Mouse (Mus musculus): ENCODE data around the gene Clba1. TPM values are rescaled to one million over a fixed set of nuclear protein-coding genes. Genes with fewer than 3 reads are reported as not detected.
"Not testable (repeated sequence)": the region's sequence is repeated elsewhere in the genome, so short reads cannot be mapped to it uniquely, and the experiment has no call there.

Clba1 gene
- polyA plus RNA-seq, 1 experiment: 9.4 TPM

DNA sequence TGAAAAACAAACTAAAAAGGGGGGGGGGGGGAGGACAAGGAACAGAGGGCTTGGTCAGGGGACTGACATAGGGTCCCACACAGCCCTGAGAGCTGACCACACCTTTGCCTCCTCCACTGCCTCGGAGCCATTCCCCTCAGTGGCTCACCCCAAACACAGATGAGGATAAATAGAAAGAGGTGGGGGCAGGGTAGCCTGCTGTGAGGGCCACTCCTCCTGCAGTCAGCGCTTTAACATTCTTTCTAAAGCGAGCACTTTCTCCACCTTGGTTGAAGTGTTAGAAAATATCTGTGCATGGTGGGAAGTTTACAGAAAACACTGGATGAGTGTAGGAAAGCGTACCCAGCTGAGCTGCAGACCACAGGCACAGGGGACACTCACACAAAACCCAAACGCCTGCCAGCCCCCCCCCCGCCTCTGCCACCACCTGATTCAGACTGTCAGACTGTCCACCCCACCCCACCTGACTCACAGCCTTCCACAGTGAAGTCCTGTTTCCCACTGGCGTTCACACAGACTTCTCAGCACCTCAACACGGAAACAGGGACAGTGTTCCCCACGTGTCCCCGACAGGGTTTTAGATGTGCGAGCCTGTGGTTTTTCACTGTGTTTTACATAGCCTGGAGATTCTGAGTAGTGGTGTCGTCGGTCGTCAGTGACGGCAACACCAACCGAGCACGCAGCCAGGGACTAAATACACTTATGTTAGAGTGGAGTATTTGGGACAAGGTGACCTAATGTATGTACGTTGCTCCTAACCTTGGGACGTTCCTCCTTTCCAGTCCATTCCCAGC, 1.6 kb downstream of the Clba1 start:
- DNase-seq: no peak
- Histone ChIP-seq H3K4me3 (replicated peaks; ENCODE audit: extremely low read depth, low read depth, low read length) (no peak overlapping the region), H3K4me1 (ENCODE audit: control insufficient read depth, insufficient read depth, low read length) (peaks cover 3% of the 10 kb centered on the region; the same call in 1 of the 2 replicates)
- 59% methylated on average over 19 of the region's 19 CpGs for WGBS
- no peak for TF ChIP-seq CTCF (IDR thresholded peaks at IDR 0.05; ENCODE audit: insufficient read depth, low read length)
- no peak for TF ChIP-seq POLR2A (IDR thresholded peaks at IDR 0.05; ENCODE audit: borderline replicate concordance, extremely low read depth, low read depth, low read length)

- WGBS: 96% methylated on average over 7 of the region's 7 CpGs
- TF ChIP-seq POLR2A (IDR thresholded peaks at IDR 0.05; ENCODE audit: borderline replicate concordance, extremely low read depth, low read depth, low read length) (no peak), CTCF (IDR thresholded peaks at IDR 0.05; ENCODE audit: insufficient read depth, low read length) (no peak)
- no peak for DNase-seq
- H3K4me1 ChIP-seq (ENCODE audit: control insufficient read depth, insufficient read depth, low read length): peaks cover 2% of the 10 kb centered on the region; the same call in 1 of the 2 replicates
- H3K4me3 ChIP-seq (replicated peaks; ENCODE audit: extremely low read depth, low read depth, low read length): no peak overlapping the region
These were observed 4.6 kb downstream of the Clba1 start for GRCm38 (mm10) chr12:112813370-112813769.

GRCm38 (mm10) chr12:112814682-112815470, 6.1 kb downstream of the Clba1 start:
- Histone ChIP-seq H3K4me3 (replicated peaks; ENCODE audit: extremely low read depth, low read depth, low read length) (no peak overlapping the region), H3K4me1 (ENCODE audit: control insufficient read depth, insufficient read depth, low read length) (peaks cover 3% of the 10 kb centered on the region)
- no peak for DNase-seq
- TF ChIP-seq CTCF (IDR thresholded peaks at IDR 0.05; ENCODE audit: insufficient read depth, low read length) (no peak), POLR2A (IDR thresholded peaks at IDR 0.05; ENCODE audit: borderline replicate concordance, extremely low read depth, low read depth, low read length) (no peak)
- 88% methylated on average over 14 of the region's 14 CpGs for WGBS

DNA sequence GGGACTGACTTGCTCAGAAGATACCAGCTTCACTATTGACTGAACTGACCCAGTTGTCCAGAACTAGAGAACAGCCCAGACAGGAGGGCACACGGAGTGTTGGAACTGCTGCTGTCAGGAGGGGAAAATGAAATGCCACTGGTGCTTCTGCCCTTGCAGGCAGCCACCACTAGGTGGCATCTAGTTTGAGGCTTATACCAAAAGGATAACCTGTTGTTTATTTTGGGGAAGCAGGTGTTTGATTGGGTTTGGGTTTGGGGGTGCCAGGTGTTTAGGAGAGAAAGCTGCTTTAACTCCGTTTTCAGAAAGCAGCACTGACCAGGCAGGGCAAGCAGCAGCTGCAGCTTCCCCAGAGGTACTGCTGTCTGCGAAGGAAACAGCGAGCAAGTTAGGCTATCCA, 7.6 kb downstream of the Clba1 start:
- DNase-seq: peak; percentile 53
- WGBS: 50% methylated on average over 4 of the region's 4 CpGs
- TF ChIP-seq POLR2A (IDR thresholded peaks at IDR 0.05; ENCODE audit: borderline replicate concordance, extremely low read depth, low read depth, low read length) (no peak), CTCF (IDR thresholded peaks at IDR 0.05; ENCODE audit: insufficient read depth, low read length) (peak; percentile 85)

DNA sequence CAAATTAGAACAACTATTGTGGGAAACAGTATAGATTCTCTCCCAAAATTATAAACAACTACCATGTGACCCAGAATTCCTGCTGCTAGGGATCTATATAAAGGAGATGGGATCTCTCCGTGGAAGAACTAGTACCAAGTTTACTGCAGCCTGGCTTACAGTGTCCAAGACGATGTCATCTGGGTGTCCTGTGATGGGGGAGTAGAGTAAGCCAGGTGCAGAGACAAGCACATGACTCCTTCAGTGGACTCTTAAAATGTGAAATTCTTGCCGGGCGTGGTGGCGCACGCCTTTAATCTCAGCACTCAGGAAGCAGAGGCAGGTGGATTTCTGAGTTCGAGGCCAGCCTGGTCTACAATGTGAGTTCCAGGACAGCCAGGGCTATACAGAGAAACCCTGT, 8.1 kb downstream of the Clba1 start:
- 75% methylated on average over 7 of the region's 7 CpGs for WGBS

More for the DNA sequence above, 7.6 kb downstream of the Clba1 start:
- peaks cover 3% of the 10 kb centered on the region for H3K4me1 ChIP-seq (ENCODE audit: control insufficient read depth, insufficient read depth, low read length)
- H3K4me3 ChIP-seq (replicated peaks; ENCODE audit: extremely low read depth, low read depth, low read length): no peak overlapping the region

DNA sequence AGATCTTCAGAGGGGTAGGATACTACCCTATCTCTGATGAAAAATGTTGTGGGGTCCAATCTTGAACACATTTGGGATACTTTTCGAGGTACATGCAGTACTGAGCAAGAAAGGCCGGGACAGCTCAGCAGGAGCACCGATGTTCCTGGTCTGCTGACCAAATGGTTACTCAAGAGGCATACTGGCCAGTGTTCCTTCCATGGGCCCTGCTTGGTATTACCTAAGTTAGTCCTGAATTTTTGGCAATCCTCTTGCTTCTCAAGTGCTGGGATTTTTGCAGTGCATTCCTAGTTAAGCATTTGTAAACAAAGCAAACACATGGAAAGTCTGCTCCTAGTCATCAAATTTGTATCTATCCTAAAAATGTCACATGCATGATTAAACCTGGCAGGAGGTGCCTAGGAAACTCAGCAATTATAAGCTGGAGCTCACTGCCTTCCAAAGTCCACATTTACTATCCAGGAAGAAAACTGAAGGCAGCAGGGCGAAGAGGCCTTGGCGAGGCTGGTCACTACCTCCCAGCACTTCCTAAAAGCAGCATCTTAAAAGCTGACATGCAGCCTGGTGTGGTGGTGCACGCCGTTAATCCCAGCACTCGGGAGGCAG, 10.4 kb downstream of the Clba1 start:
- 73% methylated on average over 8 of the region's 8 CpGs for WGBS
- no peak for DNase-seq
- H3K4me3 ChIP-seq (replicated peaks; ENCODE audit: extremely low read depth, low read depth, low read length): no peak overlapping the region
- TF ChIP-seq CTCF (IDR thresholded peaks at IDR 0.05; ENCODE audit: insufficient read depth, low read length) (no peak), POLR2A (IDR thresholded peaks at IDR 0.05; ENCODE audit: borderline replicate concordance, extremely low read depth, low read depth, low read length) (no peak)
- peaks cover 20% of the 10 kb centered on the region for H3K4me1 ChIP-seq (ENCODE audit: control insufficient read depth, insufficient read depth, low read length)

More for the DNA sequence above, 8.1 kb downstream of the Clba1 start:
- not testable (repeated sequence) for DNase-seq; H3K4me1 ChIP-seq (ENCODE audit: control insufficient read depth, insufficient read depth, low read length); H3K4me3 ChIP-seq (replicated peaks; ENCODE audit: extremely low read depth, low read depth, low read length)

DNA sequence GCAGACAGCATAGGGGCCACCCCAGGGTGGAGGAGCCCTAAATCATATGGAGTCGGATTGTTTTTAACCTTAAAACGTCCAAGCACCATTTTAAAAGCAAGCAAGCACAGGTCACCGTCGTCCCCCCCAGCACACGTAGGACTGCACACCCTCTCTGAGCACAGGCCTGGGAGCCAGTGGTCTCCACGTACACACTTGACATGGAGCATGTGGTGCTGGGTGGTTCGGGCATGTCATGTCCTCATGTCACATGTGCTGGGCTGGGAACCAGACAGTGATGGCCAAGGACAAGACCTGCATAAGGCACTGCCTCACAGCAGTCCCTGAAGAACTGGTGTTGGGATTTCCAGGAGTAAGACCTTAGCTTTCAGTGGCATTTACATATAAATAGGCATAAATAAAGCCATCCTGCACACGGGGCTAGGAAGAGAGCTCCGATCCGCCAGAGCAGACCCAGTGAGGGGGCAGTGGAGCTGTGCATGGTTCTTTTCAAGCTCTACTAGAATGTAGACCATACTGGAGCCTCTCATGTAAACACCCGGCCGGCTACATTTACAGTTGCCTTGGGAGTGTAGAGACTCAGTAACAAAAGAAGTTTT, 11.8 kb downstream of the Clba1 start:
- DNase-seq: no peak
- TF ChIP-seq CTCF (IDR thresholded peaks at IDR 0.05; ENCODE audit: insufficient read depth, low read length) (no peak), POLR2A (IDR thresholded peaks at IDR 0.05; ENCODE audit: borderline replicate concordance, extremely low read depth, low read depth, low read length) (no peak)
- Histone ChIP-seq H3K4me3 (replicated peaks; ENCODE audit: extremely low read depth, low read depth, low read length) (no peak overlapping the region), H3K4me1 (ENCODE audit: control insufficient read depth, insufficient read depth, low read length) (peaks cover 20% of the 10 kb centered on the region)
- 81% methylated on average over 12 of the region's 12 CpGs for WGBS

GRCm38 (mm10) chr12:112821216-112821615, 12.5 kb downstream of the Clba1 start:
- DNase-seq: no peak
- WGBS: 63% methylated on average over 1 of the region's 1 CpGs
- H3K4me1 ChIP-seq (ENCODE audit: control insufficient read depth, insufficient read depth, low read length): peaks cover 20% of the 10 kb centered on the region
- no peak overlapping the region for H3K4me3 ChIP-seq (replicated peaks; ENCODE audit: extremely low read depth, low read depth, low read length)
- TF ChIP-seq CTCF (IDR thresholded peaks at IDR 0.05; ENCODE audit: insufficient read depth, low read length) (no peak), POLR2A (IDR thresholded peaks at IDR 0.05; ENCODE audit: borderline replicate concordance, extremely low read depth, low read depth, low read length) (no peak)

DNA sequence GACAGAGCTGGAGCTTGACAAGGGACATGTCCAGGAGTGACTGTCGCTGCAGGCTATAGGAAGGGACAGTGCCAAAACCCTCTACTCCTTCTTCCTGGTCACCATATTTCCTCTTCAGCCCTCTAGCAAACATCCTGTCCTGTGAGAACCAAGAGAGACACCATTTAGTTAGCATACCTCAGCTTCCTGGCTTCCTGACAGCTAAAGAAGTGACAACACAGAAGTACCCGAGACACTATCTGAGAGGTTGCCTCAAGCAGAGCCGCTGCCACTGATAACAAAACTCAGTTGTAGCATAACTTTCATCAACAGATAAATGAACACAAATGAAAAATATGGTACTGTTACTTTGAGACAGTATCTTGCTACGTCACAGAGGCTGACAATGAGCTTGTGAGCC, 13.2 kb downstream of the Clba1 start:
- Histone ChIP-seq H3K4me1 (ENCODE audit: control insufficient read depth, insufficient read depth, low read length) (peaks cover 20% of the 10 kb centered on the region), H3K4me3 (replicated peaks; ENCODE audit: extremely low read depth, low read depth, low read length) (no peak overlapping the region)
- WGBS: 38% methylated on average over 4 of the region's 4 CpGs
- TF ChIP-seq POLR2A (IDR thresholded peaks at IDR 0.05; ENCODE audit: borderline replicate concordance, extremely low read depth, low read depth, low read length) (no peak), CTCF (IDR thresholded peaks at IDR 0.05; ENCODE audit: insufficient read depth, low read length) (no peak)
- DNase-seq: no peak

Data from lung, adult 2 months (tissue).